Mouse (Mus musculus) hindbrain, embryonic 14.5 days (tissue): ENCODE data around the gene Mob4. TPM values are rescaled to one million over a fixed set of nuclear protein-coding genes. Genes with fewer than 3 reads are reported as not detected.
"Not testable (repeated sequence)": the region's sequence is repeated elsewhere in the genome, so short reads cannot be mapped to it uniquely, and the experiment has no call there.

Source experiments
- ATAC-seq: fragments of 200-750 bp; cut with Nextera tagmentation; 2 replicates; pipeline ENCODE4 v1.8.0; 2017; ENCODE audit warnings: moderate number of reproducible peaks, mild to moderate bottlenecking, moderate TSS enrichment, moderate library complexity; ENCODE audit not compliant: low FRiP score
- DNase-seq: peaks from one replicate; pipeline ENCODE4 v3.0.0-alpha.2; 2015; ENCODE audit warnings: low spot score
- H3K27ac ChIP-seq: fragments of 300-500 bp; sonication (generic); 2 replicates; pipeline ENCODE4 v1.5.1; 2014; ENCODE audit warnings: mild to moderate bottlenecking, moderate library complexity
- H3K27me3 ChIP-seq: fragments of 300-500 bp; sonication (generic); 2 replicates; pipeline ENCODE4 v1.6.1; 2014; ENCODE audit warnings: mild to moderate bottlenecking, low read length, mixed read lengths; ENCODE audit not compliant: control insufficient read depth, insufficient read depth
- H3K36me3 ChIP-seq: fragments of 300-500 bp; sonication (generic); replicated peaks from 2 replicates; pipeline ENCODE4 v1.6.1; 2014; ENCODE audit not compliant: control insufficient read depth, insufficient read depth
- H3K4me1 ChIP-seq: fragments of 300-500 bp; sonication (generic); replicated peaks from 2 replicates; pipeline ENCODE4 v1.6.1; 2014; ENCODE audit warnings: antibody characterized with exemption, low read length, mixed read lengths; ENCODE audit not compliant: control insufficient read depth, insufficient read depth
- H3K4me2 ChIP-seq: fragments of 300-500 bp; sonication (generic); replicated peaks from 2 replicates; pipeline ENCODE4 v1.6.1; 2014; ENCODE audit warnings: mild to moderate bottlenecking, moderate library complexity
- H3K4me3 ChIP-seq: fragments of 300-500 bp; sonication (generic); replicated peaks from 2 replicates; pipeline ENCODE4 v1.5.1; 2014; ENCODE audit warnings: mild to moderate bottlenecking, low read length
- H3K9ac ChIP-seq: fragments of 300-500 bp; sonication (generic); 2 replicates; pipeline ENCODE4 v1.6.1; 2014
- H3K9me3 ChIP-seq: fragments of 300-500 bp; sonication (generic); 2 replicates; pipeline ENCODE4 v1.6.1; 2016; ENCODE audit warnings: low read length; ENCODE audit not compliant: control insufficient read depth
- WGBS: fragments of 180-500 bp; shearing (Covaris S2); extraction: QIAGEN DNeasy Blood & Tissue Kit; methylation state at CpG from one replicate; pipeline ENCODE4 v1.1.7; 2014; 5-methylcytosine and 5-hydroxymethylcytosine counted together
- polyA plus RNA-seq: library from polyadenylated mRNA; unstranded; fragments of >200 nt; fragmentation: Nextera tagmentation; extraction: Ambion mirVana; gene quantifications from 2 replicates; pipeline ENCODE4 v1.2.1, GENCODE M21; 2014

Mob4 gene
- polyA plus RNA-seq, 1 experiment from 2014 or later = 177 TPM

GRCm38 (mm10) chr1:55092056-55092455 lies 39.0 kb upstream of the Mob4 start:
- H3K4me1 ChIP-seq = peaks cover 10% of the 10 kb centered on the region; the same call in 1 of the 2 replicates
- 88% methylated on average over 2 of the region's 2 CpGs for WGBS

GRCm38 (mm10) chr1:55092469-55092868 lies 38.6 kb upstream of the Mob4 start:
- WGBS = 91% methylated on average over 1 of the region's 1 CpGs
- H3K27me3 ChIP-seq = no peaks in the 10 kb centered on the region
- no peak for ATAC-seq

More at GRCm38 (mm10) chr1:55092056-55092455, 39.0 kb upstream of the Mob4 start:
- no peak for ATAC-seq
- no peak for DNase-seq
- H3K9me3 ChIP-seq = no peaks in the 10 kb centered on the region
- H3K27me3 ChIP-seq = no peaks in the 10 kb centered on the region
- no peak overlapping the region for H3K4me2 ChIP-seq
- H3K9ac ChIP-seq = no peak overlapping the region
- H3K27ac ChIP-seq = no peak overlapping the region
- no peak overlapping the region for H3K4me3 ChIP-seq
- peaks cover 41% of the 10 kb centered on the region for H3K36me3 ChIP-seq

DNA sequence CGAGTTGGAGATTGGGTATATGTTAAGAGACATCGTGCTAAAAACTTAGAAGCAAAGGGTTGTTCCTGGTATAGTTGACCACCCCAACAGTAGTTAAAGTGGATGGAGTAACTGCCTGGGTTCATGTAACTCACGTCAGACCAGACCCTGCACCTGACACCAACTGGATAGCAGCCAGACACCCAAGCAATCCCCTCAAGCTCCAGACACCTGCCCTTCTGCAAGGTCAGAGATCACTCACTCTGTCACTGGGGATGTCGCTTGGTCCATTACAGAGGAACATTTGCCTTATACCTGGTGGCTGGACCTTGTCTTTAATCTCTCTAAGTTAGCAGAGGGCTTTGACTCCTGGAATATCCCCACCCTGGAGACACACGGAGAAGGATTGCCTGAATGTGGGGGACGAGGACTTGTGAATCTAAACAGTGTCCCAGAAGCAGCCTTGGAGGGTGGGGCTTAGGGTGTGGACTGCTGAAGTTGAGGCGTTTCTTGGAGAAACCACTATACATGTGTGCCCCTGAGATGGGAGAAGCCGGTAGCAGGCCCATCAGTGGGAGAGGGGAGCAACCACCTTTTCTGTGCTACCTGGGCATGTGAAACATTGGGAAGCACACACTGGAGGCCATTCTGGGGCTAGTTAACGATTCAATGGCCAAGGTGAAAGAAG lies 24.0 kb upstream of the Mob4 start:
- ATAC-seq = no peak
- WGBS = 87% methylated on average over 9 of the region's 9 CpGs
- no peaks in the 10 kb centered on the region for H3K27me3 ChIP-seq

More at GRCm38 (mm10) chr1:55092469-55092868, 38.6 kb upstream of the Mob4 start:
- DNase-seq = no peak
- peaks cover 10% of the 10 kb centered on the region; the same call in 1 of the 2 replicates for H3K4me1 ChIP-seq
- H3K4me2 ChIP-seq = no peak overlapping the region
- H3K9ac ChIP-seq = no peak overlapping the region
- H3K27ac ChIP-seq = no peak overlapping the region
- no peaks in the 10 kb centered on the region for H3K9me3 ChIP-seq
- peaks cover 41% of the 10 kb centered on the region for H3K36me3 ChIP-seq
- no peak overlapping the region for H3K4me3 ChIP-seq

DNA sequence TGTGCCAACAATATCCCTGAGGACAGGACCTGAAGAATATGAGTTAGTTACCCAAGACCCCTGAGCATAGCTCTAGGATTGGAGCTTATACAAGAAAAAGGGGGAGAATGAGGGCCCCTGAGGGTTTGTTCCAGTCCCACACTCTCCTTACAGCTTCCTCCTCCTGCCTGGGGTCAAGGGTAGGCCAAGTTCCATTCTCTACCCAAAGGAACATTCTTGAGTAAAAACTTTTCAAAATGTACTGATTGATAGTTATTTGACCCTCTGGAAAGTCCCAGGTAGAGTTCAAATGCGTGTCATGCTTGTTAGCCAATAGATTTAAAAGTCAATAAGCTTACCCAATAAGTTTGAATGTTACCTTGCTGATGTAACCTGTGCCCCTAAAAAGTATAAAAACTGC lies 23.4 kb upstream of the Mob4 start:
- Histone ChIP-seq H3K4me2 (no peak overlapping the region), H3K4me3 (no peak overlapping the region), H3K27ac (no peak overlapping the region), H3K27me3 (no peaks in the 10 kb centered on the region), H3K9me3 (no peaks in the 10 kb centered on the region), H3K36me3 (no peaks in the 10 kb centered on the region), H3K9ac (no peak overlapping the region), H3K4me1 (no peaks in the 10 kb centered on the region)
- ATAC-seq (no peak), DNase-seq (no peak)
- WGBS = 90% methylated on average over 1 of the region's 1 CpGs

More for the DNA sequence above, 24.0 kb upstream of the Mob4 start:
- H3K9me3 ChIP-seq = no peaks in the 10 kb centered on the region
- no peaks in the 10 kb centered on the region for H3K4me1 ChIP-seq
- H3K36me3 ChIP-seq = no peaks in the 10 kb centered on the region
- no peak overlapping the region for H3K4me2 ChIP-seq
- no peak for DNase-seq
- H3K27ac ChIP-seq = no peak overlapping the region
- no peak overlapping the region for H3K9ac ChIP-seq
- no peak overlapping the region for H3K4me3 ChIP-seq

DNA sequence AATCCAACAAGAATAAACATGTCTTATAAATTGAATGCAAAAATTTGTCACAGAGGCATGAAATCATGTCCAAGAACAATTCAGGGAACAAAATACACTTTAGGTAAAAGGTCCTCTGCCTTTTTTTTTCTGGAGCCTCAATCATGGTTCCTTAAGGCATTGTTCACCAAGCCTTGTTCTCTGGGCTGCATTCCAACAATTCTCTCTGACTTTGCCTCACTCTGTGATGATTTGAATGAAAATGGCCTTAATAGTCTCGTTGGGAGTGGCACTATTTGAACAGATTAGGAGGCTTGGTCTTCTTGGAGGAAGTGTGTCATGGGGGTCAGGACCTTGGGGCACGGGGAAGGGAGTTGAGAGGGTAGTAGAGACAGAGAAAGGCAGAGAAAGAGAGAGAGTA lies 22.6 kb upstream of the Mob4 start:
- WGBS = 33% methylated on average over 2 of the region's 2 CpGs
- Histone ChIP-seq H3K4me3 (no peak overlapping the region), H3K4me1 (no peaks in the 10 kb centered on the region), H3K9ac (no peak overlapping the region), H3K27me3 (no peaks in the 10 kb centered on the region), H3K27ac (no peak overlapping the region), H3K4me2 (no peak overlapping the region), H3K36me3 (no peaks in the 10 kb centered on the region), H3K9me3 (no peaks in the 10 kb centered on the region)
- DNase-seq (no peak), ATAC-seq (no peak)

GRCm38 (mm10) chr1:55109066-55109766 lies 21.8 kb upstream of the Mob4 start:
- WGBS = 93% methylated on average over 4 of the region's 4 CpGs
- no peaks in the 10 kb centered on the region for H3K4me1 ChIP-seq
- H3K27ac ChIP-seq = no peak overlapping the region
- H3K9me3 ChIP-seq = no peaks in the 10 kb centered on the region
- no peak overlapping the region for H3K9ac ChIP-seq
- no peak overlapping the region for H3K4me3 ChIP-seq
- no peaks in the 10 kb centered on the region for H3K27me3 ChIP-seq
- no peaks in the 10 kb centered on the region for H3K36me3 ChIP-seq
- no peak overlapping the region for H3K4me2 ChIP-seq
- no peak for ATAC-seq
- no peak for DNase-seq

- Histone ChIP-seq H3K4me3 (no peak overlapping the region), H3K4me1 (no peaks in the 10 kb centered on the region), H3K9me3 (no peaks in the 10 kb centered on the region), H3K4me2 (no peak overlapping the region), H3K27me3 (no peaks in the 10 kb centered on the region), H3K9ac (no peak overlapping the region), H3K36me3 (no peaks in the 10 kb centered on the region), H3K27ac (no peak overlapping the region)
- WGBS = 92% methylated on average over 5 of the region's 5 CpGs
- no peak for DNase-seq
- ATAC-seq = no peak
These were observed 8.0 kb upstream of the Mob4 start for GRCm38 (mm10) chr1:55123046-55123445.

GRCm38 (mm10) chr1:55123561-55123960 lies 7.5 kb upstream of the Mob4 start:
- no peaks in the 10 kb centered on the region for H3K9me3 ChIP-seq
- no peaks in the 10 kb centered on the region for H3K4me1 ChIP-seq
- H3K4me2 ChIP-seq = no peak overlapping the region
- DNase-seq = no peak
- 96% methylated on average over 2 of the region's 2 CpGs for WGBS
- no peak overlapping the region for H3K27ac ChIP-seq
- H3K27me3 ChIP-seq = no peaks in the 10 kb centered on the region
- no peak for ATAC-seq
- H3K36me3 ChIP-seq = no peaks in the 10 kb centered on the region
- H3K4me3 ChIP-seq = no peak overlapping the region
- H3K9ac ChIP-seq = no peak overlapping the region

DNA sequence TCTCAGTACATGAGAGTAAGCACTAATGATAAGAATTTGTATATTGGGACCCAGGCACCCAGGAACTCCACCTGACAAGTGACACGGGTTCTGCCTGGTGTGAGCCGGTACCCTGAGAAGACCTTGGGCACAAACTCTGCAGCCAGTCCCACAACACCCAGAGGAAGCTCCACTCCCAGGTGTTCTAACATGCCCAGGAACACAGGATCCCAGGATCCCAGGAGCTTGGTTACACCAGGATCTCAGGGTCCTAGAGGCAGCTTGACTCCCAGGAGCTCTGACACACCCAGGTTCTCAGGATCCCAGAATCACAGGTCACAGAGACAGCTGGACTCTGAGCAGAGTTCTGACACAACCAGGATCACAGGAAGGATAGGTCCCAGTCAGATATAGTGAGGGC lies 6.9 kb upstream of the Mob4 start:
- not testable (repeated sequence) for H3K36me3 ChIP-seq, H3K9me3 ChIP-seq, H3K4me2 ChIP-seq, ATAC-seq, H3K4me1 ChIP-seq, DNase-seq, H3K9ac ChIP-seq, H3K27ac ChIP-seq, H3K4me3 ChIP-seq, H3K27me3 ChIP-seq
- WGBS = 95% methylated on average over 2 of the region's 2 CpGs
